Mouse (Mus musculus): Measurements from ENCODE around the gene Srp9.
"Not testable (repeated sequence)": the region's sequence is repeated elsewhere in the genome, so short reads cannot be mapped to it uniquely, and the experiment has no call there.

Srp9 gene

GRCm38 (mm10) chr1:182145546-182145945, 21.0 kb downstream of the Srp9 start:
- no peak for DNase-seq (ENCODE audit: low spot score in 2 of 2)

- no peak for DNase-seq (ENCODE audit: low spot score in 2 of 2)
Measured at GRCm38 (mm10) chr1:182148864-182149514, 24.5 kb downstream of the Srp9 start.

- DNase-seq (ENCODE audit: low spot score in 2 of 2): no peak
Measured at GRCm38 (mm10) chr1:182149966-182150365, 25.4 kb downstream of the Srp9 start.

GRCm38 (mm10) chr1:182157734-182158133, 33.2 kb downstream of the Srp9 start:
- no peak for DNase-seq (ENCODE audit: low spot score in 2 of 2)

GRCm38 (mm10) chr1:182159575-182159974, 35.0 kb downstream of the Srp9 start:
- no peak for DNase-seq (ENCODE audit: low spot score in 2 of 2)

- no peak for DNase-seq (ENCODE audit: low spot score in 2 of 2)
Measured at GRCm38 (mm10) chr1:182162951-182163350, 38.4 kb downstream of the Srp9 start.

GRCm38 (mm10) chr1:182164386-182164785, 39.8 kb downstream of the Srp9 start, which contains the start of gene Vmn1r1:
Gene Vmn1r1, minus strand, starts transcription at chr1:182164486.
- DNase-seq (ENCODE audit: low spot score in 2 of 2): no peak

- DNase-seq (ENCODE audit: low spot score in 2 of 2): not testable (repeated sequence)
Measured at GRCm38 (mm10) chr1:182170206-182170605, 45.7 kb downstream of the Srp9 start.

- not testable (repeated sequence) for DNase-seq (ENCODE audit: low spot score in 2 of 2)
Measured at GRCm38 (mm10) chr1:182176985-182177384, 52.4 kb downstream of the Srp9 start.

GRCm38 (mm10) chr1:182181456-182182305, 57.1 kb downstream of the Srp9 start:
- no peak for DNase-seq (ENCODE audit: low spot score in 2 of 2)
